ENCODE assay signal across 12 mouse cellular contexts in the genomic region with DNA sequence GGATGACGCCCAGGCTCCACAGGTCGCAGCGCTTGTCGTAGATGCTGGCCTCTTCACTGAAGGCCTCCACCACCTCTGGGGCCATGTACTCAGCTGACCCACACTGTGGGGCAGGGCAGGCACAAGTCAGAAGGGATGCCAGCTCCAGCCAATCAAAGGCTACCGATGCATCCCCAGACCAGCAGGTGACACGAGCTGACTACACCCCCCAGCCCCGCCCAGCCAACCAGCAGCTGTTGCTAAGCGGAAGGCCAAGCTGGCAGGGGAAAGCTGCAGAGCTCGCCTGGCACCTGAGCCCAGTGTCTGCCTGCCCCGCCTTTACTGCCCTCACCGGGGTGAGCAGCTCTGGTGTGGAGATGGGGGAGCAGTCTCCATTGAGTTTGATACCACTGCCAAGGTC. TPM values are rescaled to one million over a fixed set of nuclear protein-coding genes. Genes with fewer than 3 reads are reported as not detected.
DNase-seq lines count a peak whose midpoint lies in the region; ATAC-seq and TF ChIP-seq lines count a peak whose summit lies in the region.
"Had no signal": no experiment of that assay in that cellular context is flagged by ENCODE, and none has a peak within 500 bp of the region (broad histone marks: within the 10 kb centered on the region; RNA-seq: fewer than 3 reads in every experiment).

No protein-coding gene starts in this region.

- 61% methylated on average over 11 of the region's 11 CpGs for WGBS in liver, adult 2 months

- peaks cover 24% of the 10 kb centered on the region for H3K79me2 ChIP-seq in liver, adult 2 months (ENCODE audit: control insufficient read depth, insufficient read depth, low read length)

- peaks cover 42% of the 10 kb centered on the region for H3K36me3 ChIP-seq in liver, adult 2 months (ENCODE audit: control insufficient read depth, insufficient read depth, low read length)

- peak overlapping the region; percentile 27; the same call in 1 of the 2 replicates for H3K9ac ChIP-seq in liver, adult 2 months (ENCODE audit: low read depth, low read length)
- H3K9ac ChIP-seq: limb, embryonic 12.5 days; neural tube, embryonic 15.5 days had no signal

- no peaks in the 10 kb centered on the region for H3K27me3 ChIP-seq in liver, adult 2 months (ENCODE audit: control insufficient read depth, insufficient read depth, low read length)
- H3K27me3 ChIP-seq: limb, embryonic 12.5 days; neural tube, embryonic 15.5 days had no signal

- no peak overlapping the region for H3K4me3 ChIP-seq in liver, adult 2 months (ENCODE audit: insufficient read depth, low read depth, low read length)
- H3K4me3 ChIP-seq: heart, embryonic 10.5 days; limb, embryonic 12.5 days; neural tube, embryonic 15.5 days had no signal

- H3K27ac ChIP-seq in liver, adult 2 months (replicated peaks; ENCODE audit: insufficient read depth, low read depth, low read length) = no peak overlapping the region
- H3K27ac ChIP-seq: limb, embryonic 12.5 days; neural tube, embryonic 15.5 days had no signal

- H3K4me1 ChIP-seq in liver, adult 2 months (ENCODE audit: control insufficient read depth, insufficient read depth, low read length) = peaks cover 72% of the 10 kb centered on the region

- TF ChIP-seq POLR2A in liver, adult 2 months (IDR thresholded peaks at IDR 0.05; ENCODE audit: extremely low read depth, insufficient read depth, low read length) = no peak

- peak; percentile 40 for DNase-seq in CD4-positive, CD25-positive, alpha-beta regulatory T cell, adult 2 months (ENCODE audit: low read depth, low spot score)
- DNase-seq in liver, adult 2 months (ENCODE audit: extremely low read depth, low read depth, low spot score) = peak; percentile 59
- DNase-seq in liver = no peak
- DNase-seq in gastrocnemius, postnatal 25 days = peak; percentile 90
- peak; percentile 70 to 73 for DNase-seq in natural killer cell, adult 2 months (ENCODE audit: low spot score in 2 of 2)
- DNase-seq in layer of hippocampus, adult 9-10 months (ENCODE audit: low spot score) = no peak
- no peak for DNase-seq in ovary, postnatal 10 days (ENCODE audit: low spot score)

- no peak for ATAC-seq in CD4-positive, CD25-positive, alpha-beta regulatory T cell, adult 4 months
- ATAC-seq: inflammation-experienced regulatory T-cells, adult 6 months had no signal

- TF ChIP-seq CTCF in liver, adult 2 months (IDR thresholded peaks at IDR 0.05; ENCODE audit: low read depth, low read length) = no peak

RNA-seq across cellular contexts. Expression of a gene that starts 9.3 kb away (rescaled TPM):
- polyA plus RNA-seq in CD4-positive, CD25-positive, alpha-beta regulatory T cell, adult 4 months (2017; shearing (Covaris generic)) = 10 to 100 TPM; 37.3 to 51.7 TPM
- total RNA-seq in liver, adult 2 months (2014; rRNA removed) = 88.6 and 119 TPM in 2 replicates
- 87.0 and 116 TPM in 2 replicates for polyA plus RNA-seq in liver, adult 2 months (2012; rRNA removed)
- 100 to 1,000 TPM; 243 to 270 TPM for total RNA-seq in gastrocnemius, postnatal 25 days (2021)

RNA-seq across cellular contexts. Expression of a gene that starts 11.7 kb away (rescaled TPM):
- 1 to 10 TPM; 7.2 to 7.3 TPM for polyA plus RNA-seq in CD4-positive, CD25-positive, alpha-beta regulatory T cell, adult 4 months (2017; shearing (Covaris generic))
- 16.2 and 19.7 TPM in 2 replicates for total RNA-seq in liver, adult 2 months (2014; rRNA removed)
- 36.1 and 36.8 TPM in 2 replicates for polyA plus RNA-seq in liver, adult 2 months (2012; rRNA removed)
- 10 to 100 TPM; 30.5 to 31.4 TPM for total RNA-seq in gastrocnemius, postnatal 25 days (2021)

RNA-seq across cellular contexts. Expression of a gene that starts 33.2 kb away (rescaled TPM):
- 100 to 1,000 TPM; 265 to 359 TPM for polyA plus RNA-seq in CD4-positive, CD25-positive, alpha-beta regulatory T cell, adult 4 months (2017; shearing (Covaris generic))
- total RNA-seq in liver, adult 2 months (2014; rRNA removed) = 3.5 and 5.2 TPM in 2 replicates
- 6.1 TPM in 2 replicates for polyA plus RNA-seq in liver, adult 2 months (2012; rRNA removed)
- 1 to 10 TPM; 5.7 to 6.8 TPM for total RNA-seq in gastrocnemius, postnatal 25 days (2021)

RNA-seq across cellular contexts. Expression of a gene that starts 33.4 kb away (rescaled TPM):
- 100 to 1,000 TPM in 1 of 2 experiments, 10 to 100 TPM in 1; 89.2 to 116 TPM for polyA plus RNA-seq in CD4-positive, CD25-positive, alpha-beta regulatory T cell, adult 4 months (2017; shearing (Covaris generic))
- 17.2 and 18.3 TPM in 2 replicates for total RNA-seq in liver, adult 2 months (2014; rRNA removed)
- polyA plus RNA-seq in liver, adult 2 months (2012; rRNA removed) = 42.5 and 49.7 TPM in 2 replicates
- 1 to 10 TPM; 2.4 to 3.8 TPM for total RNA-seq in gastrocnemius, postnatal 25 days (2021)

RNA-seq across cellular contexts. Expression of a gene that starts 46.0 kb away (rescaled TPM):
- polyA plus RNA-seq in CD4-positive, CD25-positive, alpha-beta regulatory T cell, adult 4 months (2017; shearing (Covaris generic)) = 10 to 100 TPM in 1 of 2 experiments, 1 to 10 TPM in 1; 6.9 to 12.8 TPM
- total RNA-seq in liver, adult 2 months (2014; rRNA removed) = 54.4 and 56.1 TPM in 2 replicates
- polyA plus RNA-seq in liver, adult 2 months (2012; rRNA removed) = 110 and 123 TPM in 2 replicates
- 10 to 100 TPM; 85.8 to 99.9 TPM for total RNA-seq in gastrocnemius, postnatal 25 days (2021)

Comparison
In these comparisons a context has a peak if more than half of its experiments do, and no peak if none do; other contexts are left out.
1. DNase-seq: peak in CD4-positive, CD25-positive, alpha-beta regulatory T cell, adult 2 months (single experiment), liver, adult 2 months (single experiment), gastrocnemius, postnatal 25 days (single experiment) and natural killer cell, adult 2 months (2 of 2); none in liver (single experiment), layer of hippocampus, adult 9-10 months (single experiment) and ovary, postnatal 10 days (single experiment).